Mouse (Mus musculus) thymus, postnatal 25 days (tissue): ENCODE measurements around the gene Hist4h4.
A peak's percentile ranks its signal among the peaks of the same experiment; 100 is the strongest.
"Not testable (repeated sequence)": the region's sequence is repeated elsewhere in the genome, so short reads cannot be mapped to it uniquely, and the experiment has no call there.

ENCODE experiments used
- DNase-seq: peaks from one replicate; pipeline ENCODE4 v3.0.0; 2022

The Hist4h4 gene

DNA sequence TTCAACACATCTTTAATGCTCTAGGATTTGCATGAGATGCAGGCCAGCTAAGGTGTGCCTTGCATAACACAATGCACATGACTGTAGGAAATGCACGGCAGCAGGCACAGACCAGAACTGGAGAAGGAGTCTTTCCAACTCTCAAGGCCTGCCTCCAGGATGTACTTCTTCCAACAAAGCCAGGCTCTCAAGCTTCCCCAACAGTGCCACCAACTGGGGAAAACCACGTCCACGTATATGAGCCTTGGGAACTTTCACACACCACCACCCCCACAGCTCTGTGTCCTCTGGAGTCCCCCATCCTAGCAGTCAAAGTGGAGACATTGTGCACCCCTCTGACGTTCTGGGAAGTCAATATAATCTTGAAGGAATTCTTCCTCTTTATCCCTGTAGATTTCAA lies 8.9 kb upstream of the Hist4h4 start:
- DNase-seq: no peak

DNA sequence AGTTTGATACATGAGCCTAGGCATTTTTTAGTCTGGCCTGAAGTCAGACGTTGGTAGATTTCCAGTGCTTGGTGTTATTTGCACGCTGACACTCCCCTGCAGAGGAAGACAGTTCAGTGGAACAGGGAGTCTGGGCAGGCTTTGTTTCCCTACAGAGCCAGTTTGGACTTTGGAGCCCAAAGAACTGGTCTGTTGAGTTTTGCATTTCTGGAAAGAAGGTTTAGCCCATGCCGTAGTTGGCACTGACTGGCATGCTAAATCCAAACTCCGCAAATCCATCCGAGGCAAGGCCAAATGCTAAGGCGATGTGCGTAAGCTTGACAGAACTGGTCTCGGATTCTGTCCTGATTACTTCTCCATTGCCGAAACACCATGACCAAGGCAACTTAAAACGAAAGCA lies 7.0 kb upstream of the Hist4h4 start:
- no peak for DNase-seq

- no peak for DNase-seq
Measured at GRCm38 (mm10) chr6:136809673-136810072, 5.5 kb upstream of the Hist4h4 start.

DNA sequence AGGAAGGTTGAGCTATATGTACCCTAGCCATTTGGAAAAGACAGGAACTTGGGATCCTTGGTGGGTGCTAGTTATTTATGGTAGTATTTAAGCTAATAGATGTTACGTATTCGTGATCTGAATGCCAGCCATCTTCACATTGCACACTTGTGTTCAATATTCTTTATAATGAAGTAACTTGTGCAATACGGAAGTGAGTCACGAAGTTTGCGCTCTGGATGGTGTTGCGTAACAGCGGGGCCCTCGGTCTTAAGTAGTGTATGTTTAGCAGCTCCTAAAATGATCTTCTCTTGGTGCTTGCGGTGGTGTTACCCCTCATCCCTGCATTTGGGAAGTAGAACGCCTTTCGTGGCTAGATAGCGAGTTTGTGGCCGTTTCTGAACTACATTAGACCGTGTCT lies 4.9 kb upstream of the Hist4h4 start:
- peak; percentile 45 for DNase-seq

DNA sequence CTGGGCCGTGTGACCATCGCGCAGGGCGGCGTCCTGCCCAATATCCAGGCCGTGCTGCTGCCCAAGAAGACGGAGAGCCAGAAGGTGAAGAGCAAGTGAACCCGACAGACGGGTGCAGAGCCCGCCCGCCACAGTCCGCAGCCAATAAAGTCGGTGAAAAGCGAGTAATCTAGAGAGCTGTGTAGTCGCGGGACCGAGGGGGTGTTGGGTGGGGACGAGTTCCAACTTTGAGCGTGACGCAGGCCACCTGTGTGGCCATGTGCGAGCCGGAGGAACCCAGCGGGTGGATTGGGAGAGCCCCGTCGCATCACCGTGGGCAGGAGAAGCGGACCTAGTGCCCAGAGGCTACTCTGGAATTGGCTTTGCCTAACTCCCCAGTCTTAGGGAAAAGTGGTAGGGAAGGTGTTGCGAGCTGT lies 4.4 kb upstream of the Hist4h4 start:
- DNase-seq: peak; percentile 48

DNA sequence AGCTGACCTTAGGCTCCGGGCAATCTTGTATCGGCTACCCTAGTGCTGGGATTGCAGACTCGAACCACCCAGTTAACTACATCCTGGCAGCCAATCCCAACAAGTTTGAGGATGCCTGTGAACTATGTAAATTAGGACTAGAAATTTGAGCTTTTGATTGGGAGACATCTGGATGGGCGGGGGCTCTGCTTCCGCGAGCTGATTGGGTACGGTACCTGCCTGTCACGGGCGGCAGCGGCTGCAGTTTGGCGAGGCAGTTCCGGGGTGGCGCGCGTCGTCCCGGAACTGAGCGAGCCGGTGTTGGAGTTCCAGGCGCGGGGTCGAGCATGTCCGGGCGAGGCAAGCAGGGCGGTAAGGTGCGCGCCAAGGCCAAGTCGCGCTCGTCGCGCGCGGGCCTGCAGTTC lies 3.8 kb upstream of the Hist4h4 start, which contains the start of gene H2afj:
Gene H2afj, plus strand, starts transcription at position 231 of the 404 bp plus-strand sequence.
- DNase-seq: peak; percentile 99

- DNase-seq: no peak
Measured at GRCm38 (mm10) chr6:136807395-136808013, 3.3 kb upstream of the Hist4h4 start.

DNA sequence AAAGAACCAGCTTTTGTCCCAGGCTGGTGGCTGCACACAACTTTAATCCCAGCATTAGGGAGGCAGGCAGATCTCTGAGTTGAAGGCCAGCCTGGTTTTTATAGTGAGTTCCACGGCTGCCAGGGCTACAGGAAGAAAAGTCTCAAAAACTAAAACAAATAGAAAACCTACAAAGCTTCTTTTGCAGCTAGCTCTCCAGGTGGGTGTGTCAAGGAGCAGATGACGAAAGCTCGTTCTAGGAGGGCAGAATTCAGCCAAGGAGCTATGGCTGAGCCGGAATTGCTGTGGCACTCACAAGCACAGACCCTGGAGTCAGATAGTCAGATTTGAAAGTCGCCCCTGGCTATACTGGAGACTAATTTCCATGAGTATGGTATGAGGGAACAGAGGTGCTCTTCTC lies 2.6 kb upstream of the Hist4h4 start:
- no peak for DNase-seq

- DNase-seq: no peak
Measured at GRCm38 (mm10) chr6:136805409-136805775, 1.2 kb upstream of the Hist4h4 start.

DNA sequence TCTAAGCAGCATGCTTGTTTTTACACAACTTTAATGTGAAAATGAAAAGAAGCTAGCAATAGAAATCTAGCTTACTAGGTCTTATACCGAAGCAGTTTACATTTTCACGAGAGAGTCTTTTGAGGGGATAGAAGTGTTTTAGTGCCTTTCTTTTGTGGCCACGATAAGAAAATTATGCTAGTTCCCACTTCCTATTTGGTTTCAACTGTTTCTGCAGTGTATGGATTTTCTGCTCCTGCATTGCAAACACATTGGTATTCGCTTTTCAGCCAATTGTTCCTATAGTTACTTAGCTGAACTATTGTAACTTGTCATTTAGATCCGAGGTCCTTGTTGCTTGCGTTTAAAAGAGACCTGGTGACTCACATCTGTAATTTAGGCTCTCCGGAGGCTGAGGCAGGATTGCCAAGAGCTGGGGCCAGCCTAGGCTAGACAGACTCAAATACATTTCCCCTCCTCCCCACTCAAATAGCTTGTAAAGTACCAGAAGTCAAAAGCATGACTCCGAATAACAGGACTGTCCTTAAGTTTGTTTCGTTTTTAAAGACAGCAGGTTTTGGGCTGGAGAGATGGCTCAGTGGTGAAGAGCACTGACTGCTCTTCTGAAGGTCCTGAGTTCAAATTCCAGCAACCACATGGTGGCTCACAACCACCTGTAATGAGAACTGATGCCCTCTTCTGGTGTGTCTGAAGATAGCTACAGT lies 642 bp upstream of the Hist4h4 start:
- peak; percentile 33 for DNase-seq

DNA sequence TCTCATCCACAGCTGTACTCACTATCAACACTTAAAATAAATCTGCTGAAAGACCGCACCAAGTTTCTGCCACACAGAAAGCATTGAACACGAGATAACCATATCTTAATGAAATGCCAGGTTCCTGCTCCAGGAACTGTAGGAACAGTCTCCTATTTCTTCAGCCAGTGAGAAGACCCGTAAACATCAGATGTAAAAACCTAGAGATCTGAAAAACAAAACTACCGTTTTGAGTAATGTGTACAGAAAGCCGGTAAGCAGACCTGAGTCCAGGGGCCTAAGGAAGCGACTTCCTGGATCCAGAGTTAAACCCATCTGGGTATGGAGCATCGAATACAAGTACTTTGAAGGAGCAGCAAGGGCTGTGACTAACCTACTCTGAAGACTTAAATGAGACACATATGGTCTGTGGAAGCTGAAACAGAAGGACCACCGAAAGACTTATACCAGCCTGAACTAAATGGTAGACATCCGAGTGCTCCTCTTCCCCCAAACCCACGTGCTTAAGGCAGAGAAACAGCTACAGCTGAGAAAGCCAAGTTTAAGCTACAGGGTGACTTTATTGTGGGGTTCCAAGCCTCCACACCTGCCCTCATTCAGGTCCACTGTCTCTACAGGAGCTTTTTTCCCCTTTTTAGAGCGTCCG lies 999 bp downstream of the Hist4h4 start:
- no peak for DNase-seq

GRCm38 (mm10) chr6:136801274-136801673 lies 2.9 kb downstream of the Hist4h4 start:
- DNase-seq: no peak

DNA sequence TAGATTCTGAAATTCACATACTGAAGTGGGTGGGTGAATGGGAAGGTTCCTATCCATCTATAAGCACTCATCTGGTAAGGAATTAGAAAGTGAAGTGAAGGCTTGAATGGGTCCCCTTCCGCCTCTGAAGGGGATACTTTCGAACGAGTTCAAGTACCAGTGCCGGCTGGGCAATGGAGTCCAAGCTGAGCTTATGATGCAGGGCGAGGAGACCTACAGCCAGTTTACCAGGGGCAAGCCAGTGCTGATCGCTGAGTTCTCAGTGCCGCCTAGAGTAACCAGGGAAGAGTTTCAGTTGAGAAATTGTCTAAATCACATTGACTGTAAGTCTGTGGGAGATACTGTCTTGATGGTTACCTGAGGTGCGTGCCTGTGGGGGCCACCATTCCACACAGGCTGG lies 3.5 kb downstream of the Hist4h4 start:
- no peak for DNase-seq

GRCm38 (mm10) chr6:136797874-136798693 lies 6.1 kb downstream of the Hist4h4 start:
- not testable (repeated sequence) for DNase-seq

- DNase-seq: no peak
Measured at GRCm38 (mm10) chr6:136795850-136796249, 8.4 kb downstream of the Hist4h4 start.

- no peak for DNase-seq
Measured at GRCm38 (mm10) chr6:136795110-136795509, 9.1 kb downstream of the Hist4h4 start.

- no peak for DNase-seq
Measured at GRCm38 (mm10) chr6:136793831-136794525, 10.2 kb downstream of the Hist4h4 start.

- no peak for DNase-seq
Measured at GRCm38 (mm10) chr6:136792884-136793758, 11.1 kb downstream of the Hist4h4 start.

GRCm38 (mm10) chr6:136789391-136789971 lies 14.7 kb downstream of the Hist4h4 start:
- DNase-seq: no peak

DNA sequence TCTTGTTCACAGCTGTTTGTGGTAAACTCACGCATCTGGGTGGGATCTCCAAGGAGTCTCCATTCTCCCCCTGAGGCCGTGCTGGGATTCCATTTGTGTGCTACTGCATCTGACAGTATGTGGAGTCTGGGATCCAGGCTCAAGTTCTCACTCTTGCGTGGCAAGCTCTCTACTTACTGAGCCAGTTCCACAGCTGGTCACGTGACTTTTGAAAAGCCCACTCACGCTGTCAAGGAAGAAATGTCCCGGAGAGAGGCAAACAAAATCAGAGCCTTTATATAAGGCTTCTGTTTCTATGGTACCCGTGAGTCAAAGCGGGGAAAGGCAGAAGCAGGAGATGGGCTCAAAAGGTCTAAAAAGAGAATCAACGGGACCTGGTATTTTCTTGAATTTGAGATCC lies 21.5 kb downstream of the Hist4h4 start:
- no peak for DNase-seq

DNA sequence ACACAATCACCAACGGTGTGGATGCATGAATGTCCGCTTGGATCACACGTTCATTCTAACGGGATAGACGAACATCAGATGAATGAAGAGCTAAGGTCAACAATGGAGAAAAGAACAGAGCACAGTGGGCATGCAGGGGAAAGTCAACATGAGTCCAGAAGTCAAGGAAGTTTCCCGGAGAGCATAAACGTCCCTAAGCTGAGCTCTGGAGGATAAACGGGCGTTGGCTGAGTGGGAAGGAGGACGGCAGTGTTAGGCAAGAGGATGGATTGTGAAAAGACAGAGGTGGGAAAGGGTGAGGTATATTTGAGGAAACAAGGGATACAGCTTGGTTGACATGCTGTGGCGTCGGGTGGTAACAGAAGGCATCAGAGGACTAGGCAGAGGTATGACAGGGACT lies 22.1 kb downstream of the Hist4h4 start:
- no peak for DNase-seq
